Mouse (Mus musculus): Measurements from ENCODE around the gene Phactr3. TPM values are rescaled to one million over a fixed set of nuclear protein-coding genes. Genes with fewer than 3 reads are reported as not detected.

Gene Phactr3
- polyA plus RNA-seq, 3 experiments from 2014 or later: 0.11 to 0.40 TPM; not detected in 1

GRCm38 (mm10) chr2:178264389-178264788, 145.6 kb downstream of the Phactr3 start:
- ATAC-seq: no peak

- ATAC-seq: no peak
Observed at GRCm38 (mm10) chr2:178265454-178265853, 146.7 kb downstream of the Phactr3 start.

- no peak for ATAC-seq
Observed at GRCm38 (mm10) chr2:178270794-178271193, 152.0 kb downstream of the Phactr3 start.

- ATAC-seq: no peak
Observed at GRCm38 (mm10) chr2:178272350-178272749, 153.6 kb downstream of the Phactr3 start.

GRCm38 (mm10) chr2:178274126-178274525, 155.4 kb downstream of the Phactr3 start:
- ATAC-seq: no peak

- ATAC-seq: no peak
Observed at GRCm38 (mm10) chr2:178277206-178277605, 158.4 kb downstream of the Phactr3 start.

- ATAC-seq: no peak
Observed at GRCm38 (mm10) chr2:178281183-178281582, 162.4 kb downstream of the Phactr3 start.

GRCm38 (mm10) chr2:178287285-178287684, 168.5 kb downstream of the Phactr3 start:
- ATAC-seq: no peak

- ATAC-seq: no peak
Observed at GRCm38 (mm10) chr2:178288666-178289065, 169.9 kb downstream of the Phactr3 start.

GRCm38 (mm10) chr2:178303453-178304187, 184.8 kb downstream of the Phactr3 start:
- ATAC-seq: no peak

- no peak for ATAC-seq
Observed at GRCm38 (mm10) chr2:178304188-178304529, 185.4 kb downstream of the Phactr3 start.

- no peak for ATAC-seq
Observed at GRCm38 (mm10) chr2:178304669-178305068, 185.9 kb downstream of the Phactr3 start.

- ATAC-seq: no peak
Observed at GRCm38 (mm10) chr2:178313539-178313938, 194.8 kb downstream of the Phactr3 start.

GRCm38 (mm10) chr2:178316281-178316680, 197.5 kb downstream of the Phactr3 start:
- no peak for ATAC-seq

- ATAC-seq: no peak
Observed at GRCm38 (mm10) chr2:178319766-178320165, 201.0 kb downstream of the Phactr3 start.

GRCm38 (mm10) chr2:178321271-178321670, 202.5 kb downstream of the Phactr3 start:
- ATAC-seq: no peak

GRCm38 (mm10) chr2:178324410-178324809, 205.6 kb downstream of the Phactr3 start:
- ATAC-seq: no peak

- no peak for ATAC-seq
Observed at GRCm38 (mm10) chr2:178324818-178325217, 206.0 kb downstream of the Phactr3 start.

- ATAC-seq: no peak
Observed at GRCm38 (mm10) chr2:178326067-178326466, 207.3 kb downstream of the Phactr3 start.

GRCm38 (mm10) chr2:178326750-178327465, 208.1 kb downstream of the Phactr3 start:
- ATAC-seq: no peak

GRCm38 (mm10) chr2:178327466-178328040, 208.8 kb downstream of the Phactr3 start:
- peak; percentile 43 for ATAC-seq

GRCm38 (mm10) chr2:178329551-178329950, 210.8 kb downstream of the Phactr3 start:
- ATAC-seq: no peak

GRCm38 (mm10) chr2:178329986-178330385, 211.2 kb downstream of the Phactr3 start:
- ATAC-seq: no peak

GRCm38 (mm10) chr2:178337878-178338277, 219.1 kb downstream of the Phactr3 start:
- no peak for ATAC-seq
